Mouse (Mus musculus) retina, embryonic 14.5 days (tissue): ENCODE measurements at regions not wholly inside any gene's neighbourhood (a gene's known extent, or its start where the extent isn't known, plus 50 kb on each side); places are given as distances from the start of the nearest gene placed in this dataset.
"Not testable (repeated sequence)": the region's sequence is repeated elsewhere in the genome, so short reads cannot be mapped to it uniquely, and the experiment has no call there.

Source experiments
- DNase-seq: peaks from one replicate; pipeline ENCODE4 v3.0.0-alpha.2; 2015; ENCODE audit warnings: low spot score

DNA sequence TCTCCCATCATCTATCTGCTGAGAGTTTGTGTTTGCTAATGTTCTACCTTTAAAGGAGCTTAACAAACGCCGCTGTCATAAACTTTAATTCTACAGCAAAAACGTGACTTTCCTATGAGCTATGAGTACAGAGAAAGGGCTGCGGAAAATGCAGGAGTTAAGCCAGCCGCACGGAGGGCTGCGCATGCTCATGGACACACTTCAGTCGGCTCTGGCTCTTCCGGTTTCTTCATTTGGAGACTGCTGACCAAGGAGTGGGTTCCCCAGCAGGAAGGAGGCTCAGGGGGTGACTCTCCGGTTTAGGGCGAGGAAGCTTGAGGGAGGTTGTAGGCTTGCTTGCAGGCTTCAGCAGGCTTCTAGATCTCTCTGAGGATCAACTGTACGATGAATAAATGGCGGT is 59.3 kb downstream of the Sox2 start:
- DNase-seq = no peak

- not testable (repeated sequence) for DNase-seq
Observed at GRCm38 (mm10) chr3:34712137-34712536, 61.9 kb downstream of the Sox2 start.

GRCm38 (mm10) chr3:34722506-34722905 is 72.3 kb downstream of the Sox2 start:
- DNase-seq = no peak

DNA sequence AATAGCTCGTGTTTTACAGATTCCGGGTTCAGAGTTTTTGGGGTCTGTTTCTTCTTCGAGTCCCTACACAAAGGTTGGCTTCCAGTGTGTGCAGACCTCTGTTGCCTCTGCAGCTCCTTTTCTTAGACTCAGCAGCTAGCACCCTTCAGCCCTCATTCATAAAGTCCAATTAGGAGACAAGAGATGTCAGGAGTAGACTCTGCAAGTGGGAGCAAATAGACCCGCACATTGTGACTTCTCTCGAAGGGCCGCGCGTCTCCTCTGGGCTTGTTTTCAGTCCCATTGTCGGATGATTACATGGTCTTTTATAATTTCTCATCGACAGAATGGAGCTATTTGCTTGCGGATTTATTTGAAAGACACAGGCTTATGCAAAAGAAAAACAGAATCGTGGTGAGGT is 76.8 kb downstream of the Sox2 start:
- DNase-seq = peak; percentile 16

GRCm38 (mm10) chr3:34728282-34728681 is 78.1 kb downstream of the Sox2 start:
- no peak for DNase-seq

- DNase-seq = no peak
Observed at GRCm38 (mm10) chr3:34734966-34735365, 84.8 kb downstream of the Sox2 start.

DNA sequence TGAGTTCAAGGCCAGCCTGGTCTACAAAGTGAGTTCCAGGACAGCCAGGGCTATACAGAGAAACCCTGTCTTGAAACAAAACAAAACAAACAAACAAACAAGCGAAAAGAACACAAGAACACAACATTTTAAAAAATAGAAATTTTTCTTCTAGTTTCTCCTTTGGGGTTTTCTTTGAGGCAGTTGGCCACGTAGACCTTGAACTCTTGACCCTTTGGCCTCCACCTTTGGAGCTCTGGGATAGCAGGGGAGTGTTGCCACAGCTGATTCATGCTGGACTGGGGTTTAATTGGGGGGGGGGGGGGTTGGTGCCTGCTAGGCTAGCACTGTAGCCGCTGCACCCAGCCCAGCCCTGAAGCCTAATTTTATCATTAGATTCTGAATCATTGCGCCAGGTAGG is 87.8 kb downstream of the Sox2 start:
- no peak for DNase-seq

DNA sequence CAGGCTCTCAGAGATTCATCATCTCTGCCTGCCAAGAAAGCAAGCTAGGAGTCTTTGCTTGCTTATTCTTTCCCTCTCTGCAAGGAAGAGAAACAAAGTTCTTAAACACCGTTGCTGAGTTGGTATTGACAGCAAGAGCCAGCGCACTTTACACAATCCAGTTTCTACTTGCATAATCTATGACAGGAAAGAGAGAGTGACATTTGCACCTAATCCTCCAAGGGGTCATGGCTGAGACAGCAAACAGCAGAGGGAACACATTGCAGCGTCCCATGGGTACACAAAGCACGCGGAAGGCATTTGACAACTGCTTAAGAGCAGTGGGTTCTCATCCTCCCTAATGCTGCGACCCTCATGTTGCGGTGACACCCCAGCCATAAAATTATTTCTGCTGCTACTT is 88.7 kb downstream of the Sox2 start:
- no peak for DNase-seq

DNA sequence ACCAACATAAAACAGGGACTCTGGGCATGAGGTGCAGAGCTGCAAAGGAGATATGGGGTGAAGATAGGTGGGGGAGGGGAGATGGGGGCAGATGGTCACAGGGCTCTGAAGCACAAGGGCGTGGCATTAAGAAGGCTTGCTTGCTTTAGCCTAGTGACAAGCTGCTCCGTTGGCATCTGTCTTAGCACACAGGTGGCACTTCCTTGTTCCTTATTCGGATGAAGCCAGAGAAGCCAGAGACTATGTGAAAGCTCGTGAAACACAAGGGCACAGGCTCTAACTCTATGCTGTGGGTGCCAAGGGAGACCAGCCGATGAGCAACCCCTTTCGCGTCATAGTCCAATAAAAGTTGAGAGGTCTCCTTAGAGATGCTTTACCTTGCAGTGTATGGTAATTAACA is 89.5 kb downstream of the Sox2 start:
- no peak for DNase-seq

- no peak for DNase-seq
Observed at GRCm38 (mm10) chr3:34740110-34740509, 89.9 kb downstream of the Sox2 start.

DNA sequence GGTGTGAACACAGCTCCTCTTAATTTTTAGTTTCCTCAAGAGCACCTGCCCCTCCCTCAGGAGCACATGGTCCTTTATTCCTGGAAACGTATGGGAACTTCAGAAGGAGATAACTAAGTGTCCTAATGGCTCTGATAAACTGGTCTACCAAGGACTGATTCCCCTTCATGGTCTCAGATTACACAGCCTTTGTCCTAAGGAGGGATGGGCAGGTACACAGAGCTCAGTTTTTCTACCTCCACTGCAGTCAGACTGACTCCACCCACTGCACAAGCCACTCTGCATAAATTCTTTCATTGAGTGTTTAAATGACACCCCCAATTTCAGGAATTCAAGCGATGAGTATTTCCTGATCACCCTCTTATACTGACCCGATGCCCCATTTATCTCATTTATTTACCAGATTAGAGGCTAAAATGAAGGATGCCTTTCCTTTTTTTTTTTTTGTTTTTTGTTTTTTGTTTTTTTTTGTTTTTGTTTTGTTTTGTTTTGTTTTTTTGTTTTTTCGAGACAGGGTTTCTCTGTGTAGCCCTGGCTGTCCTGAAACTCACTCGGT is 95.1 kb downstream of the Sox2 start:
- DNase-seq = no peak

GRCm38 (mm10) chr3:34747499-34748093 is 97.4 kb downstream of the Sox2 start:
- DNase-seq = no peak

- no peak for DNase-seq
Observed at GRCm38 (mm10) chr3:34749989-34750388, 99.8 kb downstream of the Sox2 start.

DNA sequence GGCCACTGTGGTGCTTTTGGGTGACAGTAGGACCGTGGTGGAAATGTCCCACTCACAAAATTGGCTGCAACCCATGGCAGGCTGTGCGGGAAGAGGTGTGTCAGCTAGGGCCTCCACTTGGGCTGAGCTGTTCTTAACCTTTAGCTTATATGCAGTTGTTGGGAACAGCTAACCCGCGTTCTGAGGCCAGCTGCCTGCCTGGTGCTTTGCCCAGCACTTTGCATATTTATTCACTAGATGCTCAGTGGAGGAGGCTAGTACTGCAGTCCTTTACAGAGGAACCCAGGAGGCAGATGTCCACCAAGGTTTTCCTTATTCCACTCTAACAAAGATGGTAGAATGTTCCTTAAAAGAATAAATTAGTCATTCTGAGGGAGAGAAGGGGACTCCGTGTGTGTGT is 101.3 kb downstream of the Sox2 start:
- no peak for DNase-seq

DNA sequence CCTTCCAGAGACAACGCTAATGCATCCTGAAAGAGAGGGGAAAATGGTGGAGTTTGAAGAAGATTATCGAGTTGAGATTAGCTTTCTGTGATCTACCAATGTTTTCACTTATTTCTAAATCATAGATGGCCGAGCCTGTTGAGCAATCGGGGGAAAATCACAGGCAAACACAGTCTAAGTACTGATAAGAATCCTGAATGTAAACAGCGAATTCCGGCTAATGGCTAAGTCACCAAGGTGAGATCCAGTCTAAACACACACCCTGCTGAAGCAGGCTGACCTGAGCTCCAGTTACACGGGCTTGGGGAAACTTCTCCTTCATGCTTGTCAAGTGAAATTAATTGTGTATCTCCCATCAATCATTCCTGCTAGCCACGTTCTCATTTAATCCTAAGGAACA is 103.4 kb downstream of the Sox2 start:
- no peak for DNase-seq

- no peak for DNase-seq
Observed at GRCm38 (mm10) chr3:34754781-34755180, 104.6 kb downstream of the Sox2 start.

GRCm38 (mm10) chr3:34755282-34755681 is 105.1 kb downstream of the Sox2 start:
- not testable (repeated sequence) for DNase-seq

- no peak for DNase-seq
Observed at GRCm38 (mm10) chr3:34756632-34757031, 106.4 kb downstream of the Sox2 start.

DNA sequence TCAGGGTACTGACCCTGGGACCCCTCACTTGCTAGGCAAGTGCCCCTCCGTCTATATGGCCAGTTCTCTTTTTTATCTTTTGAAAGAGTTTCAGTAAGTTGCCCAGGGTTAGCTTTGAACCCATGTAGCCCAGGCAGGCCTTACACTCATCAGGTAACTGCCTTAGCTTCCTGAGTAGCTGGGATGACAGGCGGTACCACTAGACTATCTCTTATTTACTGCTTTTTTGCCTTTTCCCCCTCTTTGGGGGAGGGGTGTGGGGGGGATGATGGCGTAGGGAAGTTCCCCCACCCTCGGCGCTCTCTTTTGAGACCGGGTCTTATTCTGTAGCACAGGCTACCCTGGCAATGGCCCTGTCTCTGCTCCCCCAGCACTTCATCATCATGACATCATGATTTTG is 106.9 kb downstream of the Sox2 start:
- DNase-seq = no peak

GRCm38 (mm10) chr3:34757813-34758510 is 107.8 kb downstream of the Sox2 start:
- DNase-seq = no peak

- DNase-seq = no peak
Observed at GRCm38 (mm10) chr3:34759942-34760640, 109.9 kb downstream of the Sox2 start.

- DNase-seq = no peak
Observed at GRCm38 (mm10) chr3:34761162-34761769, 111.1 kb downstream of the Sox2 start.

DNA sequence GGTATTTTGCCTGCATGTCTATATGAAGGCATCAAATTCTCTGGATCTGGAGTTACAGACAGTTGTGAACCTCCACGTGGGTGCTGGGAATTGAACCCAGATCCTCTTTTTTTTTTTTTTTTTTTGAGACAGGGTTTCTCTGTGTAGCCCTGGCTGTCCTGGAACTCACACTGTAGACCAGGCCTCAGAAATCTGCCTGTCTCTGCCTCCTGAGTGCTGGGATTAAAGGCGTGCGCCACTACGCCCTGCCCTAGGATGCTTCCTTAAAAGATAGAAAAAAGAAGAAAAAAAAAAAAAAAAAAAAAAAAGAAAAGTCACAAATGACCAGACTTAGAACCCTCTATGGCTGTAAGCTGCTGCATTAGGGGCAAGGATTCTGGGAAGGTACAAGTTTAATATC is 111.6 kb downstream of the Sox2 start:
- no peak for DNase-seq
